Mouse (Mus musculus): ENCODE data around the gene Tbl2. TPM values are rescaled to one million over a fixed set of nuclear protein-coding genes. Genes with fewer than 3 reads are reported as not detected.

Gene Tbl2
- total RNA-seq (2014; fragmentation: Nextera tagmentation) (11.6 and 13.3 TPM in 2 replicates), total RNA-seq (2017) (19.8 and 20.4 TPM in 2 replicates)

DNA sequence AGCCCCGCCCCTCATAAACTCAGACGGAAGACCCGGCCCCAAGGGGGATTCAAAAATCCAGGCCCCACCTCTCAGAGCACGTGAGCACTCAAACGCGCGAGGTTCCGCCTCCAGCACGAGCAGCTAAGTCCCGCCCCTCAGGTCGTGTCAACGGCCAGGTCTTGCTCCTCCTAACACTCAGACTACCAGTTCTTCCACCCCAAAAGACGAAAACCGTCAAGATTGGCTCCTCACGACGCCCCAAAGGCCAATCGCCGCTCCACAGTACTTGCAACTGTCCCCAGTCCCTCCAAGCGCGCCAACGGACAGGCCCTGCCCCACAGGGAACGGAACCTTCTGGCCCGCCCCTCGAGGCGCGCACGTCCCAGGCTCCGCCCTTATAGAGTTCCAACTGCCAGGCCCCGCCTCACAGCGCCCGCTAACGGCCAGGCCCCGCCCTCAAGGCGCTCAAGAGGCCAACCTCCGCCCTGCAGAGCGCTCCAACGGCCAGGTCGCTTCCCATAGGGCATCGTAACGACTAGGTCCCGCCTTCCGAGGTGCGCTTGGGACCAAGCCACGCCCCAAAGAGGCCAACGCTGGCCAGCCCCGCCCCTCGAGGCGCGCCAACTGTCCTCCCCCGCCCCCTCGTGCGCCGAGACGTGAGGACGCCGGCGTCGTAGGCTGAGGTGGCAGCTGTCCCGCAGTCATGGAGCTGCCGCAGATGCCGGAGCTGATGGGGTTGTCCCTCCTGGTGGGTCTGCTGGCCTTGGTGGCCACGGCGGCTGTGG lies at the start of gene Tbl2:
TSS of gene Tbl2 (plus strand) at position 605 of the 767 bp plus-strand sequence.
- peak; percentile 90 for ATAC-seq (replicated peaks; ENCODE audit: low FRiP score, low TSS enrichment, poor library complexity, severe bottlenecking)

DNA sequence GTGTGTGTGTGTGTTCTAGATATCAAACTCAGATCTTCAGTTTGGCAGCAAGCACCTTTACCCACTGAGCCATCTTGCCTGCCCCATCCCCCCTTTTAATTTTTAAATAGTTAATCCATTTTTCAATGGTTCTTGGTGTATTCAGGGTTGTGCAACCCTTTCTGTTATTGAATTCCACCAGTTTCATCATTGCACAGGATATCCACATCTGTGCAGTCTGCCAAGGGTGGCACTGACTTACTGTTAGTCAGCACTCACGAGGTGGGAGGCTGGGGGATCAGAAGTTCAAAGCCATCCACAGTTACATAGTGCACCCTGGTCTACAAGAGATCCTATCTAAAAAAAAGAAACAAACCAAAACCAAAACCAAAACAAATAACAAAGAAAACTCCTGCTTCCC lies 48.5 kb upstream of the Tbl2 start:
- no peak for ATAC-seq (replicated peaks; ENCODE audit: low FRiP score, low TSS enrichment, poor library complexity, severe bottlenecking)

DNA sequence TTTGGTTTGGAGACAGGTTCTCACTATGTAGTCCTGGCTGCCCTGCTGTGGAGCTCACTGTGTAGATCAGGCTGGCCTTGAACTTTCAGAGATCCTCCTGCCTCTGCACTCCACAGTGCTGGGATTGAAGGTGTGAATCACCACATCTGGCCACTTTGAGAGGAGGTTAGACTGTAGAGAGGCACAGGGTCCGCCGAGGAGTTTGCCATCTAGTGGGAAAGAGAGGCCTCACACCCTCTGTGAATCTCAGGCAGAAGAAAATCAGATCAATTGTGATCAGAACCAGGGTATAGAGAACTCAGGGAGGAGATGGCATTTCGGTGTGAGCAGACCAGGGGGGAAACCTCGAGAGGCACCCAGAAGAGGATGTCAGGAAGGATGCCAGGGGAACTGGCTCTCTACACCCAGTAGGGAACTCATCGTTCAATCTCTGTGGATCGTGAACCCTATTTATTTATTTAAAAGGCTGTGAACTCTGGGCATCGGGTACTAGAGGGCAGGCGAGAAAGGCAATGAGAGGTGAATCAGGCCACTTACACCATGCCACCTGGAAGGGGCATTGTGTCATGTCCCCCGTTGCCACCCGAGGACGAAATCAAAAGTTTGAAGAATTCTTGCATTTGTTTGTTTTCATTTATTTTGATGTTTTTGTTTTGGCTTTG lies 45.3 kb upstream of the Tbl2 start:
- no peak for ATAC-seq (replicated peaks; ENCODE audit: low FRiP score, low TSS enrichment, poor library complexity, severe bottlenecking)

DNA sequence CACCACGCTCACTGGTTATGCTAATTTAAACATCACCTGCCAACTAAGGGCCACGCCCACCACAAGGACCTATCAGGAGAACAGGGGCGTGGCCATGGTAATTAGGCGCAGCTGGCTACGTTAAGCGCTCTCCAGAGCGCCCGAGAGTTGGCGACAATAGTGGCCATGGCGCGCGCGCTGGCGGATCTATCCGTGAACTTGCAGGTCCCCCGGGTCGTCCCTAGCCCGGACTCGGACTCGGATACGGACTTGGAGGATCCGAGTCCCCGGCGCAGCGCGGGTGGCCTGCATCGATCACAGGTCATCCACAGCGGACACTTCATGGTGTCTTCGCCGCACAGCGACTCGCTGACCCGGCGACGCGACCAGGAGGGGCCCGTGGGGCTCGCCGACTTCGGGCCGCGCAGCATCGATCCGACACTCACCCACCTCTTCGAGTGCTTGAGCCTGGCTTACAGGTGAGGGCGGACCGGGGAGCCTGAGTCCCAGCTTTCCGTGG lies 42.6 kb upstream of the Tbl2 start:
- peak; percentile 96 for ATAC-seq (replicated peaks; ENCODE audit: low FRiP score, low TSS enrichment, poor library complexity, severe bottlenecking)

DNA sequence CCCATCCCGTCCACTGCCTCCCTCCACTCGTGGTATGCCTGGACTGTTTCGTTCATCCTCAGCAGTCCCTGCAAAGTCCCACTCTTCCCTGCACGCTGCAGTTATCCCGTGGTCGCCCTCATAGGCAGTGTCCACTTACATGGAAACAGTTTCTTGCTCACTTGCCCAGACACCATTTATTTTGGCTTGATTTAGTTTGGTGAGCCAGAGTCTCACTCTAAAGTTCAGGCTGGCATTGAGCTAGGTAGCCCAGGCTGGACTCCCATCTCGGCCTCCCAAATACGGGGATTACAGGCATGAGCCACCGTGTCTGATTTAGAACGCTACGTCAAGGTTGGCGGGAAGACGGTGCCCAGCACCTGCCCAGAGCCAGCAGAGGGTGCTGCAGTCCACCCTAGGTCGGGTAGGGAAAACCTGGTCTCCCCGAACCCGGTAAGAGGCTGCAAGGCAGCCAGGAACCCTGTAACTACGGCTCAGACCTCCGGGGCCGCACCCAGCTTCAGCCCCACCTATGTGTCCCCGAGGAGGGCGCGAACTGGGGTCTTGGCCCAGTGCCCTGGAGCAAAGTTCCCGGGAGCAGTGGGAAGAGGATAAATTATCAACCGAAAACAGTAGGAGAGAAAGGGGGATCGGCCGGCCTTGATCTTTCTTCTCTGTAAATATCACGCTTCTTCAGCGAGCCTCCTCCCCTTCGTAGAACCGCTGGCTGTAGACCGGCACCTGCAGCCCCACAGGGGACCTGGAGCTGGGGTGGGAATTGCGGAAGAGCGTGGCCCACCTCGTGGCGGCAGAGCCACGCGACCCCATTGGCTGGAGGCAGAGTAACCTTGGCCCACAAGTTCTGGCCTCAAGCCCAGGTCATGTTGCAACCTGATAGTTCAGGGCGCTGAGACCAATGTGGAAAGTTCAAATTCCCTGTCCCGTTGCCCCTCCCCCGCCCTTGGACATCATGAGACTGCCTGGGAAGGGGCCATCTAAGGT lies 41.6 kb upstream of the Tbl2 start:
- ATAC-seq (replicated peaks; ENCODE audit: low FRiP score, low TSS enrichment, poor library complexity, severe bottlenecking): 0 out of 2 replicates have a peak, but pooled peaks have one; percentile 16

DNA sequence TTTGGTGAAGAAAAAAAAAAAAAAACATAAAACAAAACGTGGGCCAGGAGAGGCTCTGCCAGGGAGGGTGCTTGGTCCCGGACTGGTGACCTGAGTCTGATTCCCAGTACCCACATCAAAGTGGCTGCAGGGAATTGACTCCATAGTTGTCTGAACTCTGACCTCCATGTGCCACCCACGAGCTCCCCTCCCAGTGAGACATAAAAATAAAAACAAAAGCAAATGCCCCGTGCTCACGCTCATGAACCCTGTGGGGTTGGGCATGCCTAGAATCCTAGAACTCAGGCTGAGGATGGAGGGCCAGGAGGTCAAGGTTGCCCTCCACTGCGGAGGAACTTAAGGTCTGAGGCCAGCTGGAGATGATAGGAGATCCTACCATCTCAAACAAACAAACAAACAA lies 40.4 kb upstream of the Tbl2 start:
- ATAC-seq (replicated peaks; ENCODE audit: low FRiP score, low TSS enrichment, poor library complexity, severe bottlenecking): no peak

DNA sequence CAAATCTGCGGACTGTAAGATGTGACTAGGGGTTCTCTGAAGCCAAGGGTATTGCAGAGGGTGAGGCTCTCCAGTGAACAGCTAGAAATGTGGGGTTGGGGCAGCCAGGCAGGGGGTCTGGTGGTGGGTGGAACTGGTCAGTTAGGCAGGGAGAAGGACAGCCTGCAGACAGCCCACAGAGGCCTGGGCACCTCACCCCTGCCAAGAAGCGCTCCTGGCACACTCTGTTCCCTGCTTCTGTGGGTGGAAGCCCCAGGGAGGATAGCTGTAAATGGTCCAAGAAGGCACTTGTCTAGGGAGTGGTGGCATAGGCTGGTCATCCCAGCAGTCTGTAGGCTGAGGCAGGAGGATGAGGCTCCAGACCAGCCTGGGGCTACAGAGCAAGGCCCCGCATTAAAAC lies 40.0 kb upstream of the Tbl2 start:
- ATAC-seq (replicated peaks; ENCODE audit: low FRiP score, low TSS enrichment, poor library complexity, severe bottlenecking): no peak

DNA sequence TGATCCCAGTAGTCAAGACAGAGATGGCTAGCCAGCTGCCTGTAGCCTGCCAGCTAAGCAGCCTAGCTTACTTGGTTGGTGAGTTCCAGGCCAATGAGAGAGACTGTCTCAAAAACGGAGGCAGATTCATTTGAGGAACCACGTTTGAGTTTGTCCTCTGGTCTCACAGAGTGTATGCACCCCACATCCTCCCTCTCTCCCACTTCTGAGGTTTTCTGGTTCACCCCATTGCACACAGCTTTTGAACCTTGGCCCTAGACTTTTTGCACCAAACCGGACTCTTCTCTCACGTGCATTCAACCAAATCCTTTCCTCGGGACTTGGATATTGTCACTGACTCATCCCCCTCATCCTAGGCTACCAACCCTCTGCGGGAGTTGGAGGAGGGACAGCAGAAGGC lies 39.5 kb upstream of the Tbl2 start:
- ATAC-seq (replicated peaks; ENCODE audit: low FRiP score, low TSS enrichment, poor library complexity, severe bottlenecking): no peak

DNA sequence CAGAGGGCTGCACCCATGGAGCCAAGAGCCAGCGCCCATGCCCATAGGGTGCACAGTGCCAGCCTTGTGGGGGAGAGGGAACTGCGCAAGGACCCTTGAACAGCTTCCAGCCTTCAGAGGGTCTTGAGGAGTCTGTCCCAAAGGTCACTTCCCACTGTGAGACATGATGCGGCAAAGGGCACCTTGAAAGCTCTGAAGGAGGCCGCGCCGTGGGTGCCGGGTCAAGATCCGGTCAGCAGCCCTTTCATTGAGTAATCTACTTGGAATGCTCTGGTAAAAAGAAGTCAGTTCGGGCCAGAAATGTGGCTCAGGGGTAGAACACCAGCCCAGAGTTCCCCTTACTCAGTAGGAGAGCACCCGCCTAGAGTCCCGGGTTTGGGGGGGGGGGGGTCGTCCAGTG lies 35.7 kb upstream of the Tbl2 start:
- ATAC-seq (replicated peaks; ENCODE audit: low FRiP score, low TSS enrichment, poor library complexity, severe bottlenecking): no peak

DNA sequence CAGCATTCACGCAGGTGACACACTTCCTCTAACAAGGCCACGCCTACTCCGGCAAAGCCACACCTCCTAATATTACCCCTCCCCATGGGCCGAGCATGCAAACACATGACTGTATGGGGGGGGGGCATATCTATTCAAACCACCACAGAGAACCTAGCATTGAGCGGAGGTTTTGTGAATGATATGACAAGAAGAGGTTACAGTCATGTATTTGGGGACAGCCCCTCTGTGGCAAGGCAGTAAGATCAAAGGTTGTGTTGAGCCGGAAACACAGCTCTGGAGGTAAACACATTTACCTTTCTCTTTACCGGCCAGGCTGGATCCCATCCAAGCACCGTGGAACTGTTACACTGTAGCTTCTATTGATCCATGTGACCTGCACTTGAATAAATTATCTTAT lies 34.2 kb upstream of the Tbl2 start:
- ATAC-seq (replicated peaks; ENCODE audit: low FRiP score, low TSS enrichment, poor library complexity, severe bottlenecking): no peak

DNA sequence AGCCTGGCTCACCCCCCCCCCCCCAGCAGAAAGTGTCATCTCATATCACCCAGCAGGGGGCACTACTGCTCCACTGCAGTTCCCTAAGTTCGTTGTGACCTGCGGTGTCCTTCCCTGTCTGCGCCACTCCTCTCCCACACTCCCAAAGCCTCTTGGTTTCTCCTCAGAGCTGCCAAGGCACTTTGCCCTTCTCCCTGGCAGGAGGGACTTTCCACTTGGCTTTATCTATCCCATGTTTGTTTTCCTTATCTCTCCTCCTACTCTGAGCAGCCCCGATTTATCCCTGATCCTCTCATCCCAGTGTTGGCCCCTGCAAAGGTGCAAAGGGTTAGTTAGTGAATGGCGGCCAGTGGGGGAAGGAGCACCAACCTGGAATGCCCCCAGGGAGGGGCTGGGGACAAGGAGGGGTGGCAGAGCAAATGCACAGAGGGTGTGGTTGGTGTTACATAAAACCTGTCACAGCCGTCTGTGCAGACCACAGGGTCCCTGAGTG lies 30.8 kb upstream of the Tbl2 start:
- peak; percentile 55 for ATAC-seq (replicated peaks; ENCODE audit: low FRiP score, low TSS enrichment, poor library complexity, severe bottlenecking)

DNA sequence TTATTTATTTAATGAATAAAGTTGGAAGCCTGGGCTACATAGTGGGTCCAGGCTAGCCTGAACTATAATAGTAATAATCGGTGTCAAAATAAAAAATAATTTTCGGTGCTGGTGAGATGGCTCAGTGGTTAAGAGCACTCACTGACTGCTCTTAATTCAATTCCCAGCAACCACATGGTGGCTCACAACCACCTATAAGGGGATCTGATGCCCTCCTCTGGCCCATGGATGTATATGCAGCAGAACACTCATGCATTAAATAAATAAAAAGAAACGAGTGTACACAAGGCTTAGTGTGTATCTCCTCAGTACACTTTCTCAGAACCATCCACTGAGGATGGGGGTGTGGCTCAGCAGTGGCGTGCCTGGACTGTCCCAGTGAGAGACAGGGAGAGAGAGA lies 28.7 kb upstream of the Tbl2 start:
- ATAC-seq (replicated peaks; ENCODE audit: low FRiP score, low TSS enrichment, poor library complexity, severe bottlenecking): 0 out of 2 replicates have a peak, but pooled peaks have one; percentile 35

DNA sequence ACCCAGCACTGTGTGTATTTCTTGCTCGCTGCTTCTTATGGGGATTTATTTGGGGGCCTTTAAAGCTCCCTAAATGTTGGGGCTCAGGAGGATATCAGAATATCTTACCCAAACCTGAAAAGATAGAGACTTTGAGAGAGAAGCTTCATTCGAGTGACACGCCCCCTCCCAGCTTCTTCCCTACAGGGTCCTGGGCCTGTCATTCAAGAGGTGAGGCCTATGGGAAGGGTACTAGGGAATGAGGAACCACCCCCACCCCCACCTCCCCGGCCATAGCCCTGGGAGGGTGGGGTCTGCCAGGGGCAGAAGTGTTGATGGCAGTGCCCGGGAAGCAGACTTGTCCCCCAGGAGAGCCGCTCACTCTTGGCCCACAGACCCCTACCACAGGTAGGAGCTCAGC lies 23.3 kb upstream of the Tbl2 start:
- no peak for ATAC-seq (replicated peaks; ENCODE audit: low FRiP score, low TSS enrichment, poor library complexity, severe bottlenecking)

DNA sequence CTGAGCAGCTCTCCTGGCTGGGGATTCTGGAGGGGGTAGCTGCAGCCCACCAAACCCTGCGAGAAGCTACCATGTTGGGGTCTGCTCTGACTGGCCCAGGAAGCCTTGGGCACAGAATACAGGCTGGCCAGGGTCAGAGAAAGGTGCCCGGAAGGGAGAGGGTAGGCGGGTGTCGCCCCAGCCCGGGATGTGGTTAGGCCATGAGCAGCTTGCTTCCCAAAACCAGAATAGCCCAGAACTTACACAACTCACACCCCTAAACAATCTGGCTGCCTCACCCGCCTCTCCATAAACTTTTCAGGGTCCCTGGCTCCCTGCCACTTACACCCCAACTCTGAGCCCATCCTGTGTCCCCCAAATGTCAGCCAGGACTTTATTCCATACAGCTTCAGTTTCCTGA lies 21.8 kb upstream of the Tbl2 start:
- ATAC-seq (replicated peaks; ENCODE audit: low FRiP score, low TSS enrichment, poor library complexity, severe bottlenecking): no peak

DNA sequence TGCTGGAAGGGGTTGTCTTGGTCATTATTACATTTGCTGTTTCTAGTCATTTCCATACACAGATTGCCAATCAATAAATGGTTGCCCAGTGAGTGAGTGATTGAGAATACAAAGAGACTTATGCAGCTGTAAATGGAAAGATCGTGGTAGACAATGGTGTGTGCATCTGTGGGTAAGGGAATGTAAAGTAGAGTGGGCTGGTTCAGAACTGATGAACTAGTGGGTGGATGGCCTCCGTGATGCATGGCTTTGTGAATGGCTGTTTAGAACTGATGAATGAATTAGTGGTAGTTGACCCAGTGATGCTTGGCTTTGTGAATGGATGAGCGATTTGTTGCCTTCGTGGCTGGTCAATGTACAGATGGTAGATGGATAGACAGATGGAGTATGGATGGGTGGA lies 19.7 kb upstream of the Tbl2 start:
- no peak for ATAC-seq (replicated peaks; ENCODE audit: low FRiP score, low TSS enrichment, poor library complexity, severe bottlenecking)

DNA sequence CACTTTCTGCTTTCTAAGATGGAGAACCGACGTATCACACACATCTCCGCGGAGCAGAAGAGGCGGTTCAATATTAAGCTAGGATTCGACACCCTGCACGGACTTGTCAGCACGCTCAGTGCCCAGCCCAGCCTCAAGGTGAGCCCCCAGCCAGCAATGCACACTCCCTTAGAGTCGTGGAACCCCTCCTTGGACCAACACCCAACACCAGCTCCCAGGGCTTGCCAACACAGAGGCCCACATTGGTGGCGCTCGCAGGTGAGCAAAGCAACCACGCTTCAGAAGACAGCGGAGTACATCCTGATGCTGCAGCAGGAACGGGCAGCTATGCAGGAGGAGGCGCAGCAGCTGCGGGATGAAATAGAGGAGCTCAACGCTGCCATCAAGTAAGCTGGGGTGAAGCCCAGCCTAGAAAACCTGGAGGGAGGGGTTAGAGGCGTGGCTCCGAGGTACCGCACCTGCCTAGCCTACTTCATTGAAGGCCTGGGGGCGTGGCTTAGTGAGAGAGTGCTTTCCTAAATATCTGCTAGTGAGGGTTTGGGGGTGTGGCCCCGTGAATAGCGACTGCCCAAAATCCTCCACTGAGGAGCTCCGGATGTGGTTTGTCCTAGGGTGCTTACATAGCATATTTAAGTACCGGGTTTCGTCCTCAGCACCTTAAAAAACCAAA lies 15.6 kb upstream of the Tbl2 start:
- ATAC-seq (replicated peaks; ENCODE audit: low FRiP score, low TSS enrichment, poor library complexity, severe bottlenecking): peak; percentile 83

DNA sequence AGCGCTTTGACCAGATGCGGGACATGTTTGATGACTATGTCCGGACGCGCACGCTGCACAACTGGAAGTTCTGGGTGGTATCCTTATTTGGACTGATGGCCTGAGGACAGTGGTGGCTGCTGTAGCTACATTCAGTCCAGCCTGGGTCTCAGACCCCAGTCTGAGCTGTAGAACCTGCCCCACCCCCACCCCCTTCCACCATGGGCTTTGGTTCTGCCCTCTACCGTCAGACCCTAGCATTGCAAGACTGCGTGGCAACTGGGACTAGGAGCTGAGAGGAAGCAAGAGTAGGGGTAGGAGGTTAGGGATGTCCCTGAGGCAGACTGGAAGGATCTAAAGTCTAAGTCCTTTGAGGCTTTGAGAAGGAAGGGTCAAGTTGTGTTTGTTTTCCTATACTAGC lies 14.9 kb upstream of the Tbl2 start:
- ATAC-seq (replicated peaks; ENCODE audit: low FRiP score, low TSS enrichment, poor library complexity, severe bottlenecking): peak; percentile 24; the same call in 1 of the 2 replicates

DNA sequence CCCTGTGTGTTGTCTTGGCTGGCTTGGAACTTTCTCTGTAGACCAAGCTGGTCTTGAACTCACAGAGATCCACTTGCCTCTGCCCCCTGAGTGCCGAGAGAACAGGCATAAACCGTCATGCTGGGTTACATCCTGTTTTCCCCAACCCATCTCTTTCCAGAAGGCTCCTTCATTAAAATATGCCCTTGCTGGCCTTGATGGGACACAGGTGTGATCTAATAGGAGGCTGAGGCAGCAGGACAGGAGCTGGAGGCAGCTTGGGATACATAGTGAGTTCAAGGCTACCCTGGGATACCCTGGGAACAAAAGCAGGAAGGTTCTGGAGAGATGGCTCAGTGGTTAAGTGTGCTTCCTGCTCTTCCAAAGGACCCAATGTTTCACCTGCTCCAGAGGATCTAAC lies 9.6 kb upstream of the Tbl2 start:
- ATAC-seq (replicated peaks; ENCODE audit: low FRiP score, low TSS enrichment, poor library complexity, severe bottlenecking): no peak

DNA sequence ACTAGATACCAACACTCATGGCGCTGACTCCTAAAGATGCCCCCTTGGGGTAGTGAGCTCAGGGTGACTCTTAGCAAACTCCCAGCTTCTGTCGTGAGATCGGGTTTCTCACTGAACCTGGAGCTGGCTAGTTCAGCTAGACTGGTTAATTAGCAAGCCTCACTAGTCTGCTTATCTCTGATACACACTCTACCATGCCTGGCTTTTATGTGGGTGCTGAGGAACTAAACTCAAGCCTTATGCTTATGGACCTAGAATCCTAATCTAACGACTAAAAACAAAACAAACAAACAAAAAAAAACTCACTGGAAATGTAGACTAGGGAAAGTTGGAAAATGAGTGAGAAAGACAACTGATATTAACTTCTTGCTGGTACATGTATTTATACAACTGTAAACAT lies 5.0 kb upstream of the Tbl2 start:
- ATAC-seq (replicated peaks; ENCODE audit: low FRiP score, low TSS enrichment, poor library complexity, severe bottlenecking): no peak
